Mouse (Mus musculus) kidney, adult 2 months (tissue): ENCODE measurements around the gene Mindy4.

Experiments used
- CTCF ChIP-seq: fragments of 200-500 bp; conservative IDR thresholded peaks from 2 replicates; pipeline ENCODE4 v1.5.1; 2011; ENCODE audit warnings: low read depth, mild to moderate bottlenecking, control low read depth, low read length, moderate library complexity, mixed read lengths; ENCODE audit not compliant: insufficient read depth, insufficient read length
- POLR2A ChIP-seq: fragments of 200-500 bp; IDR thresholded peaks from one replicate; pipeline ENCODE4 v1.6.1; 2011; ENCODE audit warnings: low read depth, low read length, control low read depth

- TF ChIP-seq POLR2A: no peak
- no peak for TF ChIP-seq CTCF
Measured at GRCm38 (mm10) chr6:55323908-55324634, 120.9 kb downstream of the Mindy4 start.
